ENCODE assay signal across 9 mouse cellular contexts in genomic region chr7:19716822-19717221, GRCm38 (mm10). TPM values are rescaled to one million over a fixed set of nuclear protein-coding genes. Genes with fewer than 3 reads are reported as not detected.
A peak's percentile ranks its signal among the peaks of the same experiment; 100 is the strongest.
DNase-seq lines count a peak whose midpoint lies in the region; ATAC-seq and TF ChIP-seq lines count a peak whose summit lies in the region.
"Had no signal": no experiment of that assay in that cellular context is flagged by ENCODE, and none has a peak within 500 bp of the region (broad histone marks: within the 10 kb centered on the region; RNA-seq: fewer than 3 reads in every experiment).

No protein-coding gene starts in this region.

- H3K27ac ChIP-seq in heart, embryonic 13.5 days (replicated peaks), result peak overlapping the region; percentile 85
- peak overlapping the region; percentile 84; the same call in 1 of the 2 replicates for H3K27ac ChIP-seq in embryonic facial prominence, embryonic 10.5 days (replicated peaks)
- peak overlapping the region; percentile 87 for H3K27ac ChIP-seq in hindbrain, postnatal 0 days
- peak overlapping the region; percentile 91 for H3K27ac ChIP-seq in midbrain, embryonic 14.5 days (replicated peaks; ENCODE audit: low read depth, low read length)

- no peak for TF ChIP-seq CTCF in hindbrain, postnatal 0 days (IDR thresholded peaks at IDR 0.05; ENCODE audit: low read depth)

- peak overlapping the region; percentile 67; the same call in 1 of the 2 replicates for H3K9ac ChIP-seq in heart, embryonic 13.5 days
- peak overlapping the region; percentile 46; the same call in 1 of the 2 replicates for H3K9ac ChIP-seq in hindbrain, postnatal 0 days (replicated peaks; ENCODE audit: low read length)
- H3K9ac ChIP-seq in midbrain, embryonic 14.5 days (replicated peaks; ENCODE audit: low read length), result peak overlapping the region; percentile 46; the same call in 1 of the 2 replicates

- intact Hi-C loops in heart, postnatal 25 days (cut with DNase I), result loop anchor here (2.0 kb wide), 1 partner anchor 26 kb away; no protein-coding TSS in a partner anchor

- 74% methylated on average over 2 of the region's 2 CpGs for WGBS in heart, embryonic 13.5 days
- WGBS in embryonic facial prominence, embryonic 10.5 days, result 84% methylated on average over 2 of the region's 2 CpGs
- WGBS in hindbrain, postnatal 0 days, result 83% methylated on average over 2 of the region's 2 CpGs
- WGBS in midbrain, embryonic 14.5 days, result 93% methylated on average over 2 of the region's 2 CpGs

- H3K4me3 ChIP-seq in heart, embryonic 13.5 days, result peak overlapping the region; percentile 49
- H3K4me3 ChIP-seq in embryonic facial prominence, embryonic 10.5 days, result peak overlapping the region; percentile 100
- no peak overlapping the region for H3K4me3 ChIP-seq in hindbrain, postnatal 0 days (ENCODE audit: low read length)
- H3K4me3 ChIP-seq in midbrain, embryonic 14.5 days (replicated peaks; ENCODE audit: low read depth, low read length), result peak overlapping the region; percentile 40; the same call in 1 of the 2 replicates

- H3K4me1 ChIP-seq in heart, embryonic 13.5 days, result peaks cover 25% of the 10 kb centered on the region
- peaks cover 25% of the 10 kb centered on the region for H3K4me1 ChIP-seq in embryonic facial prominence, embryonic 10.5 days
- H3K4me1 ChIP-seq in hindbrain, postnatal 0 days (ENCODE audit: insufficient read depth, low read length), result peaks cover 9% of the 10 kb centered on the region; the same call in 1 of the 2 replicates
- peaks cover 15% of the 10 kb centered on the region for H3K4me1 ChIP-seq in midbrain, embryonic 14.5 days (ENCODE audit: control insufficient read depth, insufficient read depth, low read length)

- H3K27me3 ChIP-seq in heart, embryonic 13.5 days (replicated peaks), result no peaks in the 10 kb centered on the region
- H3K27me3 ChIP-seq in embryonic facial prominence, embryonic 10.5 days (replicated peaks; ENCODE audit: low read depth, poor library complexity, severe bottlenecking), result no peaks in the 10 kb centered on the region
- H3K27me3 ChIP-seq in hindbrain, postnatal 0 days (ENCODE audit: insufficient read depth, low read length), result no peaks in the 10 kb centered on the region
- no peaks in the 10 kb centered on the region for H3K27me3 ChIP-seq in midbrain, embryonic 14.5 days (ENCODE audit: control insufficient read depth, insufficient read depth, low read length)

- peaks cover 72% of the 10 kb centered on the region for H3K36me3 ChIP-seq in heart, embryonic 13.5 days
- H3K36me3 ChIP-seq in embryonic facial prominence, embryonic 10.5 days (replicated peaks), result peaks cover 75% of the 10 kb centered on the region
- peaks cover 4% of the 10 kb centered on the region; the same call in 1 of the 2 replicates for H3K36me3 ChIP-seq in hindbrain, postnatal 0 days (ENCODE audit: insufficient read depth, low read length)
- H3K36me3 ChIP-seq in midbrain, embryonic 14.5 days (ENCODE audit: control insufficient read depth, insufficient read depth, low read length), result peaks cover 15% of the 10 kb centered on the region

- peaks cover 11% of the 10 kb centered on the region for H3K9me3 ChIP-seq in heart, embryonic 13.5 days
- peaks cover 14% of the 10 kb centered on the region for H3K9me3 ChIP-seq in embryonic facial prominence, embryonic 10.5 days
- 0 out of 2 replicates have a peak, but pooled peaks cover 2% of the 10 kb centered on the region for H3K9me3 ChIP-seq in hindbrain, postnatal 0 days (ENCODE audit: low read length)
- peaks cover 6% of the 10 kb centered on the region; the same call in 1 of the 2 replicates for H3K9me3 ChIP-seq in midbrain, embryonic 14.5 days (ENCODE audit: control insufficient read depth, low read length)

- DNase-seq in heart, postnatal 25 days (ENCODE audit: low spot score), result no peak
- no peak for DNase-seq in embryonic facial prominence, embryonic 10.5 days (ENCODE audit: low spot score)
- DNase-seq in hindbrain, postnatal 0 days (ENCODE audit: low spot score), result no peak
- DNase-seq in midbrain, embryonic 14.5 days, result no peak
- DNase-seq in thymus, adult 18-20 months, result no peak
- DNase-seq in embryo, embryonic 9.5 days (ENCODE audit: extremely low spot score), result no peak
- DNase-seq in yolk sac, embryonic 10.5 days (ENCODE audit: low spot score), result no peak
- DNase-seq: gastrocnemius, postnatal 25 days had no signal

- ATAC-seq in heart, embryonic 13.5 days (ENCODE audit: extremely low read depth, insufficient number of reproducible peaks, low FRiP score, low TSS enrichment), result no peak
- no peak for ATAC-seq in hindbrain, postnatal 0 days
- ATAC-seq in midbrain, embryonic 14.5 days (ENCODE audit: low FRiP score, low TSS enrichment), result no peak

- peak overlapping the region; percentile 76 for H3K4me2 ChIP-seq in heart, embryonic 13.5 days
- peak overlapping the region; percentile 49 for H3K4me2 ChIP-seq in hindbrain, postnatal 0 days (ENCODE audit: low read depth, low read length)
- H3K4me2 ChIP-seq in midbrain, embryonic 14.5 days (ENCODE audit: low read length), result peak overlapping the region; percentile 67

RNA-seq across cellular contexts. Expression of gene Tomm40, which starts 1.6 kb away (rescaled TPM):
- 128 and 146 TPM in 2 replicates for polyA plus RNA-seq in heart, embryonic 13.5 days (2015; fragmentation: Nextera tagmentation; extraction: Ambion mirVana)
- total RNA-seq in heart, postnatal 25 days (2021), result 100 to 1,000 TPM; 112 to 113 TPM
- 216 and 221 TPM in 2 replicates for polyA plus RNA-seq in embryonic facial prominence, embryonic 10.5 days (2016; fragmentation: Nextera tagmentation; extraction: Ambion mirVana)
- total RNA-seq in hindbrain, postnatal 0 days (2014; rRNA removed), result 147 and 151 TPM in 2 replicates
- polyA plus RNA-seq in hindbrain, postnatal 0 days (2015; fragmentation: Nextera tagmentation; extraction: Ambion mirVana), result 172 and 173 TPM in 2 replicates
- 120 and 121 TPM in 2 replicates for polyA plus RNA-seq in midbrain, embryonic 14.5 days (2014; fragmentation: Nextera tagmentation; extraction: Ambion mirVana)

RNA-seq across cellular contexts. Expression of gene Apoe, which starts 17.8 kb away (rescaled TPM):
- polyA plus RNA-seq in heart, embryonic 13.5 days (2015; fragmentation: Nextera tagmentation; extraction: Ambion mirVana), result 480 and 561 TPM in 2 replicates
- 100 to 1,000 TPM; 309 to 319 TPM for total RNA-seq in heart, postnatal 25 days (2021)
- polyA plus RNA-seq in embryonic facial prominence, embryonic 10.5 days (2016; fragmentation: Nextera tagmentation; extraction: Ambion mirVana), result 135 and 168 TPM in 2 replicates
- 2,123 and 2,525 TPM in 2 replicates for total RNA-seq in hindbrain, postnatal 0 days (2014; rRNA removed)
- polyA plus RNA-seq in hindbrain, postnatal 0 days (2015; fragmentation: Nextera tagmentation; extraction: Ambion mirVana), result 3,307 and 3,685 TPM in 2 replicates
- 163 and 265 TPM in 2 replicates for polyA plus RNA-seq in midbrain, embryonic 14.5 days (2014; fragmentation: Nextera tagmentation; extraction: Ambion mirVana)

RNA-seq across cellular contexts. Expression of gene Apoc1, which starts 24.4 kb away (rescaled TPM):
- 8.8 and 13.9 TPM in 2 replicates for polyA plus RNA-seq in heart, embryonic 13.5 days (2015; fragmentation: Nextera tagmentation; extraction: Ambion mirVana)
- 1 to 10 TPM; 1.4 to 2.2 TPM for total RNA-seq in heart, postnatal 25 days (2021)
- 3.6 and 4.7 TPM in 2 replicates for polyA plus RNA-seq in embryonic facial prominence, embryonic 10.5 days (2016; fragmentation: Nextera tagmentation; extraction: Ambion mirVana)
- 1.5 and 2.3 TPM in 2 replicates for total RNA-seq in hindbrain, postnatal 0 days (2014; rRNA removed)
- 13.9 and 14.2 TPM in 2 replicates for polyA plus RNA-seq in hindbrain, postnatal 0 days (2015; fragmentation: Nextera tagmentation; extraction: Ambion mirVana)
- polyA plus RNA-seq in midbrain, embryonic 14.5 days (2014; fragmentation: Nextera tagmentation; extraction: Ambion mirVana), result 1.7 and 2.0 TPM in 2 replicates

RNA-seq across cellular contexts. Expression of gene Nectin2, which starts 33.5 kb away (rescaled TPM):
- polyA plus RNA-seq in heart, embryonic 13.5 days (2015; fragmentation: Nextera tagmentation; extraction: Ambion mirVana), result 89.3 and 89.4 TPM in 2 replicates
- total RNA-seq in heart, postnatal 25 days (2021), result 10 to 100 TPM; 31.1 to 31.9 TPM
- polyA plus RNA-seq in embryonic facial prominence, embryonic 10.5 days (2016; fragmentation: Nextera tagmentation; extraction: Ambion mirVana), result 110 TPM in 2 replicates
- total RNA-seq in hindbrain, postnatal 0 days (2014; rRNA removed), result 68.9 and 76.5 TPM in 2 replicates
- 55.6 and 57.5 TPM in 2 replicates for polyA plus RNA-seq in hindbrain, postnatal 0 days (2015; fragmentation: Nextera tagmentation; extraction: Ambion mirVana)
- 41.1 and 46.1 TPM in 2 replicates for polyA plus RNA-seq in midbrain, embryonic 14.5 days (2014; fragmentation: Nextera tagmentation; extraction: Ambion mirVana)

RNA-seq across cellular contexts. Expression of gene Apoc4, which starts 35.5 kb away (rescaled TPM):
- polyA plus RNA-seq in heart, embryonic 13.5 days (2015; fragmentation: Nextera tagmentation; extraction: Ambion mirVana), result 0.84 and 3.7 TPM in 2 replicates
- not detected for total RNA-seq in heart, postnatal 25 days (2021)
- polyA plus RNA-seq in embryonic facial prominence, embryonic 10.5 days (2016; fragmentation: Nextera tagmentation; extraction: Ambion mirVana), result 0.09 TPM in 1 of 2 replicates, not detected in the other
- total RNA-seq in hindbrain, postnatal 0 days (2014; rRNA removed), result not detected in 2 replicates
- polyA plus RNA-seq in hindbrain, postnatal 0 days (2015; fragmentation: Nextera tagmentation; extraction: Ambion mirVana), result not detected in 2 replicates
- polyA plus RNA-seq in midbrain, embryonic 14.5 days (2014; fragmentation: Nextera tagmentation; extraction: Ambion mirVana), result not detected in 2 replicates
- total RNA-seq: gastrocnemius, postnatal 25 days had no signal
